Comparison of ENCODE assay signal across 18 mouse cellular contexts in the genomic region with DNA sequence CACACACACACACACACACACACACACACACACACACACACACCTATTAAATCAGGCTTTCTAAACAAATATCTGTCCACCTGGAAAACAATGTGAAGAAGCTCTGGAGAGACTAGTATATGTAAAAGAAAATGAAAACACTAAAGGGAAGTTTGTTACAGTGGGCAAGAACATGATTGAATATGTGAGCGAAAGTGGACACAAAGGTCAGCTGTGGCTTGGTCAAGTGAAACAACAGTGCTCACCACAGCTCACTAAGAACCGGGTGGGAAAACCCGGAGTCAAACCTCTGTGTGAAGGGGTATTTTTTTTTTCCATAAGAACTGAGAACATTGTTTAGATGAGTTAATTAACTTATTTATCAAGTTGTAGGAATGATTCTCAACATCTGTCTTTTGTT. TPM values are rescaled to one million over a fixed set of nuclear protein-coding genes. Genes with fewer than 3 reads are reported as not detected.
"Had no signal": no experiment of that assay in that cellular context is flagged by ENCODE, and none has a peak within 500 bp of the region (broad histone marks: within the 10 kb centered on the region; RNA-seq: fewer than 3 reads in every experiment).

No protein-coding gene starts in this region.

- H3K27me3 ChIP-seq: lung, embryonic 15.5 days; megakaryocyte, embryonic 14.5 days; midbrain, embryonic 13.5 days; midbrain, embryonic 15.5 days; neural tube, embryonic 12.5 days; stomach, embryonic 15.5 days had no signal

- H3K4me1 ChIP-seq: lung, embryonic 15.5 days; midbrain, embryonic 13.5 days; midbrain, embryonic 15.5 days; neural tube, embryonic 12.5 days; stomach, embryonic 15.5 days had no signal

- H3K4me3 ChIP-seq: lung, embryonic 15.5 days; megakaryocyte, embryonic 14.5 days; midbrain, embryonic 13.5 days; midbrain, embryonic 15.5 days; neural tube, embryonic 12.5 days; stomach, embryonic 15.5 days had no signal

- H3K4me2 ChIP-seq: lung, embryonic 15.5 days; midbrain, embryonic 11.5 days; midbrain, embryonic 13.5 days; midbrain, embryonic 15.5 days; neural tube, embryonic 12.5 days; stomach, embryonic 15.5 days had no signal

- H3K9me3 ChIP-seq: lung, embryonic 15.5 days; megakaryocyte, embryonic 14.5 days; midbrain, embryonic 13.5 days; midbrain, embryonic 15.5 days; neural tube, embryonic 12.5 days; stomach, embryonic 15.5 days had no signal

- H3K36me3 ChIP-seq: lung, embryonic 15.5 days; midbrain, embryonic 13.5 days; midbrain, embryonic 15.5 days; neural tube, embryonic 12.5 days; stomach, embryonic 15.5 days had no signal

- H3K9ac ChIP-seq: lung, embryonic 15.5 days; midbrain, embryonic 13.5 days; midbrain, embryonic 15.5 days; neural tube, embryonic 12.5 days; stomach, embryonic 15.5 days had no signal

- H3K27ac ChIP-seq: lung, embryonic 15.5 days; macrophage; midbrain, embryonic 13.5 days; midbrain, embryonic 15.5 days; neural tube, embryonic 12.5 days; stomach, embryonic 15.5 days; stomach, postnatal 0 days had no signal

- ATAC-seq: lung, postnatal 0 days; midbrain, embryonic 13.5 days; midbrain, embryonic 15.5 days had no signal

- DNase-seq: lung, adult 2 months; lung, postnatal 14 days; lung, postnatal 36 days; right cerebral cortex, postnatal 14 days; thymus, adult 18-20 months; thymus, postnatal 14 days; thymus, postnatal 36 days had no signal

RNA-seq across cellular contexts. Expression of a gene that starts 6.9 kb away (rescaled TPM):
- polyA plus RNA-seq: midbrain, embryonic 15.5 days; midbrain, postnatal 0 days; neural tube, embryonic 12.5 days had no signal
